Mouse (Mus musculus): ENCODE results near the gene Mfge8. TPM values are rescaled to one million over a fixed set of nuclear protein-coding genes. Genes with fewer than 3 reads are reported as not detected.

Mfge8 gene
- polyA plus RNA-seq, 1 experiment from 2014 or later = 147 TPM

- ATAC-seq (ENCODE audit: low read depth) = no peak
- Histone ChIP-seq H3K4me1 (ENCODE audit: control insufficient read depth, insufficient read depth, low read length) (no peaks in the 10 kb centered on the region), H3K4me2 (ENCODE audit: low read depth, low read length) (no peak overlapping the region)
Measured at GRCm38 (mm10) chr7:79139891-79140591, 8.8 kb downstream of the Mfge8 start.

GRCm38 (mm10) chr7:79139328-79139824 is 9.5 kb downstream of the Mfge8 start:
- Histone ChIP-seq H3K36me3 (ENCODE audit: control insufficient read depth, insufficient read depth, low read length) (peaks cover 45% of the 10 kb centered on the region), H3K9ac (ENCODE audit: low read depth, low read length) (no peak overlapping the region), H3K27ac (replicated peaks; ENCODE audit: low read depth, low read length) (no peak overlapping the region), H3K27me3 (replicated peaks; ENCODE audit: control insufficient read depth, insufficient read depth, low read length) (no peaks in the 10 kb centered on the region), H3K9me3 (ENCODE audit: control insufficient read depth, low read length) (no peaks in the 10 kb centered on the region), H3K4me2 (ENCODE audit: low read depth, low read length) (no peak overlapping the region), H3K4me1 (ENCODE audit: control insufficient read depth, insufficient read depth, low read length) (no peaks in the 10 kb centered on the region), H3K4me3 (ENCODE audit: low read depth, low read length) (no peak overlapping the region)
- 63% methylated on average over 6 of the region's 6 CpGs for WGBS
- no peak for ATAC-seq (ENCODE audit: low read depth)
- DNase-seq (ENCODE audit: low spot score) = no peak

More at GRCm38 (mm10) chr7:79139891-79140591, 8.8 kb downstream of the Mfge8 start:
- Histone ChIP-seq H3K9me3 (ENCODE audit: control insufficient read depth, low read length) (no peaks in the 10 kb centered on the region), H3K36me3 (ENCODE audit: control insufficient read depth, insufficient read depth, low read length) (peaks cover 45% of the 10 kb centered on the region), H3K27ac (replicated peaks; ENCODE audit: low read depth, low read length) (no peak overlapping the region), H3K27me3 (replicated peaks; ENCODE audit: control insufficient read depth, insufficient read depth, low read length) (no peaks in the 10 kb centered on the region), H3K9ac (ENCODE audit: low read depth, low read length) (no peak overlapping the region), H3K4me3 (ENCODE audit: low read depth, low read length) (no peak overlapping the region)
- DNase-seq (ENCODE audit: low spot score) = no peak
- 57% methylated on average over 4 of the region's 4 CpGs for WGBS

GRCm38 (mm10) chr7:79133391-79133790 is 15.5 kb downstream of the Mfge8 start:
- Histone ChIP-seq H3K4me2 (ENCODE audit: low read depth, low read length) (no peak overlapping the region), H3K27ac (replicated peaks; ENCODE audit: low read depth, low read length) (no peak overlapping the region), H3K27me3 (replicated peaks; ENCODE audit: control insufficient read depth, insufficient read depth, low read length) (peaks cover 5% of the 10 kb centered on the region; the same call in 1 of the 2 replicates), H3K4me1 (ENCODE audit: control insufficient read depth, insufficient read depth, low read length) (peaks cover 17% of the 10 kb centered on the region), H3K9me3 (ENCODE audit: control insufficient read depth, low read length) (no peaks in the 10 kb centered on the region), H3K4me3 (ENCODE audit: low read depth, low read length) (no peak overlapping the region), H3K36me3 (ENCODE audit: control insufficient read depth, insufficient read depth, low read length) (peaks cover 36% of the 10 kb centered on the region), H3K9ac (ENCODE audit: low read depth, low read length) (no peak overlapping the region)
- WGBS = 30% methylated on average over 6 of the region's 6 CpGs
- ATAC-seq (ENCODE audit: low read depth) = no peak
- no peak for DNase-seq (ENCODE audit: low spot score)

GRCm38 (mm10) chr7:79130843-79131444 is 17.9 kb downstream of the Mfge8 start, which contains the start of gene Hapln3:
Gene Hapln3, minus strand, starts transcription at chr7:79131018.
- peak; percentile 50; the same call in 1 of the 2 replicates for ATAC-seq (ENCODE audit: low read depth)
- H3K36me3 ChIP-seq (ENCODE audit: control insufficient read depth, insufficient read depth, low read length) = peaks cover 22% of the 10 kb centered on the region

GRCm38 (mm10) chr7:79130385-79130784 is 18.5 kb downstream of the Mfge8 start:
- ATAC-seq (ENCODE audit: low read depth) = 0 out of 2 replicates have a peak, but pooled peaks have one; percentile 23

More at GRCm38 (mm10) chr7:79130843-79131444, 17.9 kb downstream of the Mfge8 start, which contains the start of gene Hapln3:
- DNase-seq (ENCODE audit: low spot score) = peak; percentile 42
- Histone ChIP-seq H3K9me3 (ENCODE audit: control insufficient read depth, low read length) (no peaks in the 10 kb centered on the region), H3K4me1 (ENCODE audit: control insufficient read depth, insufficient read depth, low read length) (peaks cover 17% of the 10 kb centered on the region), H3K4me3 (ENCODE audit: low read depth, low read length) (peak within 1 kb of the TSS; percentile 28), H3K4me2 (ENCODE audit: low read depth, low read length) (peak within 1 kb of the TSS; percentile 53), H3K9ac (ENCODE audit: low read depth, low read length) (peak within 1 kb of the TSS; percentile 49), H3K27ac (replicated peaks; ENCODE audit: low read depth, low read length) (no peak within 1 kb of the TSS), H3K27me3 (replicated peaks; ENCODE audit: control insufficient read depth, insufficient read depth, low read length) (peaks cover 5% of the 10 kb centered on the region; the same call in 1 of the 2 replicates)
- WGBS = 5% methylated on average over 19 of the region's 19 CpGs

GRCm38 (mm10) chr7:79129883-79130282 is 19.0 kb downstream of the Mfge8 start:
- H3K27ac ChIP-seq (replicated peaks; ENCODE audit: low read depth, low read length) = no peak overlapping the region
- H3K4me2 ChIP-seq (ENCODE audit: low read depth, low read length) = peak overlapping the region; percentile 53
- peaks cover 17% of the 10 kb centered on the region for H3K4me1 ChIP-seq (ENCODE audit: control insufficient read depth, insufficient read depth, low read length)
- peak overlapping the region; percentile 28; the same call in 1 of the 2 replicates for H3K4me3 ChIP-seq (ENCODE audit: low read depth, low read length)
- no peaks in the 10 kb centered on the region for H3K9me3 ChIP-seq (ENCODE audit: control insufficient read depth, low read length)
- H3K9ac ChIP-seq (ENCODE audit: low read depth, low read length) = no peak overlapping the region
- 19% methylated on average over 8 of the region's 8 CpGs for WGBS
- DNase-seq (ENCODE audit: low spot score) (peak; percentile 14), ATAC-seq (ENCODE audit: low read depth) (no peak)
- peaks cover 13% of the 10 kb centered on the region; the same call in 1 of the 2 replicates for H3K36me3 ChIP-seq (ENCODE audit: control insufficient read depth, insufficient read depth, low read length)
- H3K27me3 ChIP-seq (replicated peaks; ENCODE audit: control insufficient read depth, insufficient read depth, low read length) = peaks cover 5% of the 10 kb centered on the region; the same call in 1 of the 2 replicates

More at GRCm38 (mm10) chr7:79130385-79130784, 18.5 kb downstream of the Mfge8 start:
- peaks cover 18% of the 10 kb centered on the region; the same call in 1 of the 2 replicates for H3K36me3 ChIP-seq (ENCODE audit: control insufficient read depth, insufficient read depth, low read length)
- DNase-seq (ENCODE audit: low spot score) = peak; percentile 14
- H3K9me3 ChIP-seq (ENCODE audit: control insufficient read depth, low read length) = no peaks in the 10 kb centered on the region
- 14% methylated on average over 13 of the region's 13 CpGs for WGBS
- no peak overlapping the region for H3K27ac ChIP-seq (replicated peaks; ENCODE audit: low read depth, low read length)
- H3K4me2 ChIP-seq (ENCODE audit: low read depth, low read length) = peak overlapping the region; percentile 53
- peak overlapping the region; percentile 28 for H3K4me3 ChIP-seq (ENCODE audit: low read depth, low read length)
- H3K9ac ChIP-seq (ENCODE audit: low read depth, low read length) = peak overlapping the region; percentile 49
- peaks cover 5% of the 10 kb centered on the region; the same call in 1 of the 2 replicates for H3K27me3 ChIP-seq (replicated peaks; ENCODE audit: control insufficient read depth, insufficient read depth, low read length)
- peaks cover 17% of the 10 kb centered on the region for H3K4me1 ChIP-seq (ENCODE audit: control insufficient read depth, insufficient read depth, low read length)

GRCm38 (mm10) chr7:79123465-79123864 is 25.4 kb downstream of the Mfge8 start:
- ATAC-seq (ENCODE audit: low read depth) = no peak
- Histone ChIP-seq H3K27ac (replicated peaks; ENCODE audit: low read depth, low read length) (no peak overlapping the region), H3K36me3 (ENCODE audit: control insufficient read depth, insufficient read depth, low read length) (no peaks in the 10 kb centered on the region), H3K27me3 (replicated peaks; ENCODE audit: control insufficient read depth, insufficient read depth, low read length) (no peaks in the 10 kb centered on the region), H3K4me3 (ENCODE audit: low read depth, low read length) (no peak overlapping the region), H3K4me1 (ENCODE audit: control insufficient read depth, insufficient read depth, low read length) (no peaks in the 10 kb centered on the region), H3K4me2 (ENCODE audit: low read depth, low read length) (no peak overlapping the region), H3K9me3 (ENCODE audit: control insufficient read depth, low read length) (no peaks in the 10 kb centered on the region), H3K9ac (ENCODE audit: low read depth, low read length) (no peak overlapping the region)
- WGBS = 77% methylated on average over 5 of the region's 5 CpGs
- DNase-seq (ENCODE audit: low spot score) = no peak

- H3K4me2 ChIP-seq (ENCODE audit: low read depth, low read length) = no peak overlapping the region
- H3K27ac ChIP-seq (replicated peaks; ENCODE audit: low read depth, low read length) = no peak overlapping the region
- H3K4me1 ChIP-seq (ENCODE audit: control insufficient read depth, insufficient read depth, low read length) = no peaks in the 10 kb centered on the region
- H3K4me3 ChIP-seq (ENCODE audit: low read depth, low read length) = no peak overlapping the region
- no peak overlapping the region for H3K9ac ChIP-seq (ENCODE audit: low read depth, low read length)
- ATAC-seq (ENCODE audit: low read depth) = peak; percentile 60
- 46% methylated on average over 4 of the region's 4 CpGs for WGBS
- no peaks in the 10 kb centered on the region for H3K27me3 ChIP-seq (replicated peaks; ENCODE audit: control insufficient read depth, insufficient read depth, low read length)
- H3K36me3 ChIP-seq (ENCODE audit: control insufficient read depth, insufficient read depth, low read length) = no peaks in the 10 kb centered on the region
- DNase-seq (ENCODE audit: low spot score) = peak; percentile 6
- no peaks in the 10 kb centered on the region for H3K9me3 ChIP-seq (ENCODE audit: control insufficient read depth, low read length)
Measured at GRCm38 (mm10) chr7:79113848-79114247, 35.0 kb downstream of the Mfge8 start.
